Mouse (Mus musculus) heart, adult 2 months (tissue): ENCODE results near the gene Echdc3. TPM values are rescaled to one million over a fixed set of nuclear protein-coding genes. Genes with fewer than 3 reads are reported as not detected.

Source experiments
- DNase-seq, 2 experiments: peaks; one replicate each; pipeline ENCODE4 v3.0.0; 2021
- H3K27ac ChIP-seq: fragments of 200-600 bp; 2 replicates; pipeline ENCODE4 v1.8.1; 2022
- H3K27me3 ChIP-seq: fragments of 200-500 bp; 2 replicates; pipeline ENCODE4 v1.6.1; 2012; ENCODE audit warnings: mild to moderate bottlenecking, low read length, inconsistent platforms, mixed read lengths; ENCODE audit not compliant: control insufficient read depth, insufficient read depth
- H3K36me3 ChIP-seq: fragments of 200-500 bp; 2 replicates; pipeline ENCODE4 v1.6.1; 2012; ENCODE audit warnings: low read length, inconsistent platforms; ENCODE audit not compliant: control insufficient read depth, insufficient read depth
- H3K4me1 ChIP-seq: fragments of 200-500 bp; 2 replicates; pipeline ENCODE4 v1.6.1; 2011; ENCODE audit warnings: low read length; ENCODE audit not compliant: control insufficient read depth, insufficient read depth
- H3K4me3 ChIP-seq: fragments of 200-600 bp; 2 replicates; pipeline ENCODE4 v1.8.1; 2022
- H3K79me2 ChIP-seq: fragments of 200-500 bp; replicated peaks from 2 replicates; pipeline ENCODE4 v1.6.1; 2012; ENCODE audit warnings: mild to moderate bottlenecking, inconsistent platforms, low read length, moderate library complexity, mixed read lengths; ENCODE audit not compliant: control insufficient read depth, insufficient read depth
- H3K9ac ChIP-seq: fragments of 200-500 bp; 2 replicates; pipeline ENCODE4 v1.6.1; 2012; ENCODE audit warnings: low read depth, mild to moderate bottlenecking, control low read depth, inconsistent platforms, low read length, mixed read lengths
- CTCF ChIP-seq: fragments of 200-600 bp; IDR thresholded peaks from 2 replicates; pipeline ENCODE4 v1.8.1; 2022; ENCODE audit warnings: antibody characterized with exemption, mild to moderate bottlenecking, moderate library complexity
- EP300 ChIP-seq: fragments of 200-500 bp; IDR thresholded peaks from 2 replicates; pipeline ENCODE4 v1.6.1; 2011; ENCODE audit warnings: low read depth, low read length, control low read depth; ENCODE audit not compliant: insufficient read depth
- POLR2A ChIP-seq: fragments of 200-500 bp; IDR thresholded peaks from 2 replicates; pipeline ENCODE4 v1.6.1; 2011; ENCODE audit warnings: mild to moderate bottlenecking, low read depth, low read length, control low read depth; ENCODE audit not compliant: insufficient read depth
- WGBS: fragments of 180-500 bp; shearing (Covaris S2); methylation state at CpG from one replicate; pipeline ENCODE4 v1.1.7; 2018; 5-methylcytosine and 5-hydroxymethylcytosine counted together
- intact Hi-C: fragments of 180-260 bp; cut with DNase I; formaldehyde crosslinking; loops from one replicate; pipeline ENCODE4 v1.15.1; 2025
- long read RNA-seq: library from polyadenylated mRNA; stranded (forward); transcript quantifications from one replicate; pipeline ENCODE4 v2.0.0, GENCODE M21; 2021
- polyA plus RNA-seq: library from polyadenylated mRNA; depleted of rRNA; stranded (reverse); fragments of >200 nt; gene quantifications from 2 replicates; pipeline ENCODE4 v1.2.3, GENCODE M21; 2012; rRNA removed
- total RNA-seq, 2 experiments: library from RNA; stranded (reverse); gene quantifications; 2 replicates each; pipeline ENCODE4 v1.2.3; 2021

Gene Echdc3
- 10 to 100 TPM; 24.0 to 27.1 TPM for total RNA-seq
- 30.6 and 41.7 TPM in 2 replicates for polyA plus RNA-seq
- long read RNA-seq, transcript Echdc3-201 (5 exons, 1,851 nt) = major isoform, 38 of 42 reads
- long read RNA-seq, partial matches to known transcripts = 0 of 42 reads
- long read RNA-seq, other reads (novel, unspliced or antisense) = 4 of 42 reads

- H3K79me2 ChIP-seq = no peaks in the 10 kb centered on the region
- intact Hi-C loops = loop anchor here (2.0 kb wide), 1 partner anchor 110 kb away; the partner anchor contains the start of gene Usp6nl
- no peaks in the 10 kb centered on the region for H3K27me3 ChIP-seq
- peak within 1 kb of the TSS; percentile 88 for H3K27ac ChIP-seq
- peak within 1 kb of the TSS; percentile 76 for H3K9ac ChIP-seq
- WGBS = 1% methylated on average over 30 of the region's 30 CpGs
- H3K36me3 ChIP-seq = no peaks in the 10 kb centered on the region
- peaks cover 2% of the 10 kb centered on the region for H3K4me1 ChIP-seq
- TF ChIP-seq EP300 (0 out of 2 replicates have a peak, but pooled peaks have one; percentile 47), POLR2A (peak; percentile 54; the same call in 1 of the 2 replicates), CTCF (no peak)
- peak within 1 kb of the TSS; percentile 63 for H3K4me3 ChIP-seq
- DNase-seq = peak; percentile 88 to 91
Measured at GRCm38 (mm10) chr2:6212724-6213511, at the start of gene Echdc3. Gene Echdc3 (minus strand): TSS chr2:6213033.

GRCm38 (mm10) chr2:6261718-6262117 is 48.9 kb upstream of the Echdc3 start:
- H3K79me2 ChIP-seq = no peaks in the 10 kb centered on the region
- TF ChIP-seq POLR2A (no peak), CTCF (no peak), EP300 (no peak)
- 80% methylated on average over 9 of the region's 9 CpGs for WGBS
- no peaks in the 10 kb centered on the region for H3K36me3 ChIP-seq
- peaks cover 4% of the 10 kb centered on the region for H3K4me1 ChIP-seq
- H3K9ac ChIP-seq = no peak overlapping the region
- DNase-seq = no peak
- H3K4me3 ChIP-seq = no peak overlapping the region
- intact Hi-C loops = no loop called here
- H3K27me3 ChIP-seq = no peaks in the 10 kb centered on the region
- peak overlapping the region; percentile 43 for H3K27ac ChIP-seq

GRCm38 (mm10) chr2:6261201-6261672 is 48.4 kb upstream of the Echdc3 start:
- TF ChIP-seq EP300 (no peak), POLR2A (no peak), CTCF (no peak)

GRCm38 (mm10) chr2:6260661-6261060 is 47.8 kb upstream of the Echdc3 start:
- TF ChIP-seq CTCF = no peak
- no peak for TF ChIP-seq POLR2A
- no peak for TF ChIP-seq EP300
- WGBS = 75% methylated on average over 4 of the region's 4 CpGs
- Histone ChIP-seq H3K27ac (no peak overlapping the region), H3K9ac (no peak overlapping the region), H3K79me2 (no peaks in the 10 kb centered on the region), H3K36me3 (no peaks in the 10 kb centered on the region), H3K4me1 (peaks cover 4% of the 10 kb centered on the region), H3K4me3 (no peak overlapping the region), H3K27me3 (no peaks in the 10 kb centered on the region)
- intact Hi-C loops = no loop called here
- DNase-seq = no peak

More at GRCm38 (mm10) chr2:6261201-6261672, 48.4 kb upstream of the Echdc3 start:
- H3K9ac ChIP-seq = no peak overlapping the region
- 40% methylated on average over 8 of the region's 8 CpGs for WGBS
- H3K27ac ChIP-seq = peak overlapping the region; percentile 43
- H3K79me2 ChIP-seq = no peaks in the 10 kb centered on the region
- peaks cover 4% of the 10 kb centered on the region for H3K4me1 ChIP-seq
- H3K36me3 ChIP-seq = no peaks in the 10 kb centered on the region
- no peaks in the 10 kb centered on the region for H3K27me3 ChIP-seq
- intact Hi-C loops = no loop called here
- DNase-seq = peak in 1 of 2 experiments; percentile 29
- no peak overlapping the region for H3K4me3 ChIP-seq

GRCm38 (mm10) chr2:6259182-6259581 is 46.3 kb upstream of the Echdc3 start:
- no peaks in the 10 kb centered on the region for H3K36me3 ChIP-seq
- H3K9ac ChIP-seq = no peak overlapping the region
- no peak overlapping the region for H3K27ac ChIP-seq
- peak in 1 of 2 experiments; percentile 34 for DNase-seq
- no peaks in the 10 kb centered on the region for H3K27me3 ChIP-seq
- no peak overlapping the region for H3K4me3 ChIP-seq
- TF ChIP-seq POLR2A (no peak), EP300 (no peak), CTCF (no peak)
- intact Hi-C loops = loop anchor here (5.0 kb wide), 1 partner anchor 63 kb away; the partner anchor contains the start of gene Usp6nl
- 70% methylated on average over 3 of the region's 3 CpGs for WGBS
- H3K79me2 ChIP-seq = no peaks in the 10 kb centered on the region
- H3K4me1 ChIP-seq = peaks cover 4% of the 10 kb centered on the region

- Histone ChIP-seq H3K79me2 (no peaks in the 10 kb centered on the region), H3K4me3 (no peak overlapping the region), H3K27me3 (no peaks in the 10 kb centered on the region), H3K9ac (no peak overlapping the region), H3K4me1 (peaks cover 4% of the 10 kb centered on the region), H3K36me3 (no peaks in the 10 kb centered on the region), H3K27ac (no peak overlapping the region)
- 93% methylated on average over 4 of the region's 4 CpGs for WGBS
- no peak for TF ChIP-seq CTCF
- TF ChIP-seq POLR2A = no peak
- TF ChIP-seq EP300 = no peak
- no peak for DNase-seq
- intact Hi-C loops = loop anchor here (5.0 kb wide), 1 partner anchor 64 kb away; the partner anchor contains the start of gene Usp6nl
Measured at GRCm38 (mm10) chr2:6258026-6258425, 45.2 kb upstream of the Echdc3 start.
